Mouse (Mus musculus) small intestine, adult 2 months (tissue): ENCODE measurements around the gene Gm13275. TPM values are rescaled to one million over a fixed set of nuclear protein-coding genes. Genes with fewer than 3 reads are reported as not detected.
"Not testable (repeated sequence)": the region's sequence is repeated elsewhere in the genome, so short reads cannot be mapped to it uniquely, and the experiment has no call there.

Experiments
- H3K27ac ChIP-seq: fragments of 200-500 bp; 2 replicates; pipeline ENCODE4 v1.5.1; 2012; ENCODE audit warnings: low read depth, low read length, control low read depth, inconsistent platforms; ENCODE audit not compliant: insufficient read depth
- H3K27me3 ChIP-seq: fragments of 200-500 bp; 2 replicates; pipeline ENCODE4 v1.6.1; 2012; ENCODE audit warnings: mild to moderate bottlenecking, moderate library complexity, low read length, inconsistent platforms; ENCODE audit not compliant: control insufficient read depth, insufficient read depth
- H3K36me3 ChIP-seq: fragments of 200-500 bp; 2 replicates; pipeline ENCODE4 v1.6.1; 2012; ENCODE audit warnings: mild to moderate bottlenecking, low read length, control low read depth, inconsistent platforms; ENCODE audit not compliant: control insufficient read depth, insufficient read depth
- H3K4me1 ChIP-seq: fragments of 200-500 bp; 2 replicates; pipeline ENCODE4 v1.6.1; 2012; ENCODE audit warnings: low read length, inconsistent platforms, mixed read lengths; ENCODE audit not compliant: control insufficient read depth, insufficient read depth, insufficient read length
- H3K4me3 ChIP-seq: fragments of 200-500 bp; 2 replicates; pipeline ENCODE4 v1.5.1; 2012; ENCODE audit warnings: low read depth, mild to moderate bottlenecking, control low read depth, inconsistent platforms, low read length, moderate library complexity
- CTCF ChIP-seq: fragments of 200-500 bp; IDR thresholded peaks from 2 replicates; pipeline ENCODE4 v1.5.1; 2012; ENCODE audit warnings: low read depth, mild to moderate bottlenecking, control low read depth, inconsistent platforms, low read length, moderate library complexity, mixed read lengths; ENCODE audit not compliant: insufficient replicate concordance, insufficient read length; ENCODE audit errors: extremely low read depth
- POLR2A ChIP-seq: fragments of 200-500 bp; IDR thresholded peaks from 2 replicates; pipeline ENCODE4 v1.6.1; 2012; ENCODE audit warnings: low read depth, mild to moderate bottlenecking, control low read depth, inconsistent platforms, low read length, moderate library complexity
- WGBS: fragments of 180-500 bp; shearing (Covaris S2); methylation state at CpG from one replicate; pipeline ENCODE4 v1.1.7; 2018; 5-methylcytosine and 5-hydroxymethylcytosine counted together
- polyA plus RNA-seq: library from polyadenylated mRNA; depleted of rRNA; stranded (reverse); fragments of >200 nt; gene quantifications from 2 replicates; pipeline ENCODE4 v1.2.3, GENCODE M21; 2012; rRNA removed

Gene Gm13275
- not detected in 2 replicates for polyA plus RNA-seq

DNA sequence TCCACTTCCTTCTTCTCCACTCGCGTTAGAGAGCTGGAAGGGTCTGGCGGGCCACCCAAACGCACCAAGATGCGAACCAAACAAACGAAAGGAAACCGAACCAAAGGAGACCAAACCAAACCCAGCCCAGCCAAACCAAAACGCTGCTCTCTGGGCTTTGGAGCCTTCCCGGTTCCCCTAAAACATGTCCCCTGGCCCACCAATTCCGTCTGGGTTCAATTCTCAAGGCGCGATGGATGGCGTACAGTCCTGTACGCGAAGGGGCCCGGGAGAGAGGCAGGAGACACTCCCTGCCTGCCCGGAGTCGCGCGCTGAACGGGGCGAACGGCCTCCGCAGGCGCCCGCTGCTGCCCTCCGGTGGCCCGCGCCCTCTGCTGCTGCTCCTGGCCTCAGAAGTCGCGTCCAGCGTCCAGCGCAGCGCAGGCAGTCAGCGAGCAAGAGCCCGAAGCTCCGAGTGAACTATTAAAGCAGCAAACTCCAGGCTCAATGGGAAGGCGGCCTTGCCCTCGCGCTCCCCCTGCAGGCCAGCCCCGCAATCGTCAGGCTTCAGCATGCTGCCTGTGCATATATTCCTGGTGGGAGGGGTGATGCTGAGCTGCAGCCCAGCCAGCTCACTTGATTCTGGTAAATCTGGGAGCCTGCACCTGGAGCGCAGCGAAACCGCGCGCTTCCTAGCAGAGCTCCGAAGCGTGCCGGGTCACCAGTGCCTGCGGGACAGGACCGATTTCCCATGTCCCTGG lies at the start of gene Gm13275:
Gene Gm13275 (plus strand): TSS at position 552 of the 740 bp plus-strand sequence.
- not testable (repeated sequence) for H3K36me3 ChIP-seq, H3K4me3 ChIP-seq, H3K4me1 ChIP-seq, H3K27me3 ChIP-seq, H3K27ac ChIP-seq
- under 1% methylated on average over 16 of the region's 52 CpGs for WGBS

GRCm38 (mm10) chr4:88749926-88750325 lies 44.4 kb upstream of the Gm13275 start:
- Histone ChIP-seq H3K27ac (no peak overlapping the region), H3K4me3 (no peak overlapping the region), H3K4me1 (no peaks in the 10 kb centered on the region), H3K36me3 (no peaks in the 10 kb centered on the region), H3K27me3 (no peaks in the 10 kb centered on the region)
- WGBS: 68% methylated on average over 6 of the region's 6 CpGs
- no peak for TF ChIP-seq POLR2A
- TF ChIP-seq CTCF: no peak

DNA sequence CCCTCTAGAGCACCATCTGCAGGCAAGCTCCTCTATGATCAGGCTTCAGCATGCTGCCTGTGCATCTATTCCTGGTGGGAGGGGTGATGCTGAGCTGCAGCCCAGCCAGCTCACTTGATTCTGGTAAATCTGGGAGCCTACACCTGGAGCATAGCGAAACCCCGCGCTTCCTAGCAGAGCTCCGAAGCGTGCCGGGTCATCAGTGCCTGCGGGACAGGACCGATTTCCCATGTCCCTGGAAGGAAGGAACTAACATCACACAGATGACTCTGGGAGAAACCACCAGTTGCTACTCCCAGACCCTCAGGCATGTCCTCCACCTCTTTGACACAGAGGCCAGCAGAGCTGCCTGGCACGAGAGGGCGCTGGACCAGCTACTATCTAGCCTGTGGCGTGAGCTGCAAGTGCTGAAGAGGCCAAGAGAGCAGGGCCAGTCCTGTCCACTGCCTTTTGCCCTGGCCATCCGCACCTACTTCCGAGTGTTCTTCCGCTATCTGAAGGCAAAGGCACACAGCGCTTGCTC lies 39.4 kb upstream of the Gm13275 start, which contains the start of gene Gm13271:
Gene Gm13271 (plus strand): TSS at position 51 of the 523 bp plus-strand sequence.
- H3K36me3 ChIP-seq: not testable (repeated sequence)
- WGBS: 88% methylated on average over 15 of the region's 15 CpGs

DNA sequence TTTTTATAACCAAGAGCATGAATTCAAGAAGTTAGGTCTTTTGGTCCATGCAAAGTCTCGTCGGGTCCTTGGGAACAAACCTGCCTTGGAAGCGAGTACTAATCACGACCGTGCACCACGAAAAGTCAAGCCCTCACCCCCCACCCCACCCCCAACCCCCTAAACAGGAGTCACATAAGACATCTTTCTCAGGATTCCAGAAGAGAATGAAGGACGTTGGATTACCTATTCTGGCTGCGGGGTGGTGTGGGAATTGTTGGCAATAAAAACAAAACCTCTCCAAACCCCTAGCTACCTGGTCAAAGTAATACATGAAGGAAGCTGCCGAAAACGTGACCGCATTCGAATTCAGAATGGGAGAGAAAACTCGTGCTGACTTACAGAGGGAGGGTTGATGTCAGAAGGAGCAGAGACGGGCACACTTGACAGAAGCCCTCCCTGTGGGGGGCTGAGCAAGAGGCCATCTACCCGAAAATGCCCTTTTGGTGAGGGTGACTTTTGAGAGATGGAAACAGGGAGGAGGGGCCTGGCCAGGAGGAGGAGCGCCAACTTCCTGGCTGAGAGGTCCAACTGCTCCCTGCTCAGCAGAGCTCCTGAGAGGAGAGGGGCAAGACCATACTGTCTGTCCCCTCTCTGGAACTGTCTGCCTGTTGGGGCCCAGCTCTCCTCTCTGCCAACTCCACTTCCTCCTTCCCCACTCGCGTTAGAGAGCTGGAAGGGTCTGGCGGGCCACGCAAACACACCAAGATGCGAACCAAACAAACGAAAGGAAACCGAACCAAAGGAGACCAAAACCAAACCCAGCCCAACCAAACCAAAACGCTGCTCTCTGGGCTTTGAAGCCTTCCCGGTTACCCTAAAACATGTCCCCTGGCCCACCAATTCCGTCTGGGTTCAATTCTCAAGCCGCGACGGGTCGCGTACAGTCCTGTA lies 37.4 kb upstream of the Gm13275 start:
- H3K36me3 ChIP-seq, H3K4me1 ChIP-seq, H3K27me3 ChIP-seq: not testable (repeated sequence)
- Histone ChIP-seq H3K27ac (peak overlapping the region; percentile 83), H3K4me3 (peak overlapping the region; percentile 75)
- 8% methylated on average over 29 of the region's 31 CpGs for WGBS

More for the DNA sequence above, 39.4 kb upstream of the Gm13275 start, which contains the start of gene Gm13271:
- H3K4me3 ChIP-seq, H3K4me1 ChIP-seq, H3K27me3 ChIP-seq, H3K27ac ChIP-seq: not testable (repeated sequence)

DNA sequence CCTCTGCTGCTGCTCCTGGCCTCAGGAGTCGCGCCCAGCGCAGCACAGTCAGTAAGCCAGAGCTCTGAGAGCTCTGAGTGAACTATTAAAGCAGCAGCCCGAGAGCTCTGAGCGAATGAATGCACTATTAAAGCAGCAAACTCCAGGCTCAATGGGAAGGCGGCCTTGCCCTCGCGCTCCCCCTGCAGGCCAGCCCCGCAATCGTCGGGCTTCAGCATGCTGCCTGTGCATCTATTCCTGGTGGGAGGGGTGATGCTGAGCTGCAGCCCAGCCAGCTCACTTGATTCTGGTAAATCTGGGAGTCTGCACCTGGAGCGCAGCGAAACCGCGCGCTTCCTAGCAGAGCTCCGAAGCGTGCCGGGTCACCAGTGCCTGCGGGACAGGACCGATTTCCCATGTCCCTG lies 36.7 kb upstream of the Gm13275 start:
- TF ChIP-seq CTCF: peak; percentile 60
- H3K27me3 ChIP-seq, H3K36me3 ChIP-seq, H3K4me1 ChIP-seq: not testable (repeated sequence)
- Histone ChIP-seq H3K4me3 (peak overlapping the region; percentile 75), H3K27ac (peak overlapping the region; percentile 83; the same call in 1 of the 2 replicates)
- WGBS: 0% methylated on average over 21 of the region's 21 CpGs

DNA sequence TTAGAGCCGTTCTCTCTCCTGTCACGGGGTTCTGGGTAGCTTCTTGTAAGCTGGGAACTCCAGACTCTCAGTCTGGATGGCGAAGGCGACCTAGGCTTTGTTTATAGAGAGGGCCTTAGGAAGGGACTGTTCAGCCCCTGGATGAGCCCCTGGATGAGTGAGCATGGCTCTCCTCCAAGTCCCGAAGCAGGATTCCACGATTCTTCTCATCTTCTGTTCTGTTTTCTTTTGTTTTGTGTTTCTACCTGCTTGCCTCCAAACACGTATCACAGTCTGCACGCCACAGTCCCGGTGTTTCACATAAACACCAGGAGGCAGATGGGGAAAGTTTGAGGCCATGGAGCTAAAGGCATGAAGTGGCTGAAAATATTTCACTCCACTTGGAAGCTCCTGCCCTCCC lies 35.5 kb upstream of the Gm13275 start:
- WGBS: 88% methylated on average over 9 of the region's 9 CpGs
- not testable (repeated sequence) for H3K4me3 ChIP-seq

GRCm38 (mm10) chr4:88759610-88760268 lies 34.5 kb upstream of the Gm13275 start, which contains the start of gene Gm13283:
TSS of gene Gm13283 (plus strand) at chr4:88760119.
- H3K36me3 ChIP-seq, H3K27ac ChIP-seq, H3K27me3 ChIP-seq, H3K4me1 ChIP-seq: not testable (repeated sequence)
- peak within 1 kb of the TSS; percentile 55 for H3K4me3 ChIP-seq
- WGBS: 18% methylated on average over 12 of the region's 14 CpGs

More for the DNA sequence above, 35.5 kb upstream of the Gm13275 start:
- not testable (repeated sequence) for H3K4me1 ChIP-seq, H3K27ac ChIP-seq, H3K27me3 ChIP-seq, H3K36me3 ChIP-seq
